Comparison of ENCODE assay signal across 8 mouse cellular contexts in the genomic region with DNA sequence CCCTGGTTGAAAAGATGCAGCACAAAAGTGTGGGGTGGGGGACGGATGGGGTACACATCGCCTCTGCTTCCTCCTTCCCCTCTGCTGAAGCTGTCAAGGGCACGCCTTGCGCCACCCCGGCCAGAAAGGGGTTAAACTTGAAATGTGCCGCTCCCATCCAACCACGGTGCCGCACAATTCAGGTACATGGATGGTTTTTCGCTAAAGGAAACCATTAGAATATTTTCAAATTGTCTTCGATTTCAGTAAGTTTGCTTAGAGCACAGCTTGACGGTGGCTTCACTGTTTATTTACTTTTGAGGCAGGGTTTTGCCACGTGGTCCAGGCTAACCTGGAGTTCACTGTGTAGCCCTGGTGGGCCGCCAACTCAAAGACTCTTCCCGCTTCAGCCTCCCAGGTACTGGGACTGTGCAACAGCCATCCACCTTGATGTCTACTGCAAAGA. TPM values are rescaled to one million over a fixed set of nuclear protein-coding genes. Genes with fewer than 3 reads are reported as not detected.
DNase-seq lines count a peak whose midpoint lies in the region; ATAC-seq and TF ChIP-seq lines count a peak whose summit lies in the region.

A gene (minus strand): TSS at position 95 of the 445 bp plus-strand sequence.

- H3K4me2 ChIP-seq in hindbrain, postnatal 0 days (ENCODE audit: low read depth, low read length) = peak within 1 kb of the TSS; percentile 80

- peaks cover 5% of the 10 kb centered on the region; the same call in 1 of the 2 replicates for H3K9me3 ChIP-seq in hindbrain, postnatal 0 days (ENCODE audit: low read length)

- H3K27me3 ChIP-seq in hindbrain, postnatal 0 days (ENCODE audit: insufficient read depth, low read length) = no peaks in the 10 kb centered on the region

- intact Hi-C loops in gastrocnemius, postnatal 36 days (cut with DNase I) = no loop called here

- H3K9ac ChIP-seq in hindbrain, postnatal 0 days (replicated peaks; ENCODE audit: low read length) = peak within 1 kb of the TSS; percentile 90

- H3K4me3 ChIP-seq in hindbrain, postnatal 0 days (ENCODE audit: low read length) = peak within 1 kb of the TSS; percentile 73

- WGBS in hindbrain, postnatal 0 days = 6% methylated on average over 14 of the region's 14 CpGs

- H3K4me1 ChIP-seq in hindbrain, postnatal 0 days (ENCODE audit: insufficient read depth, low read length) = no peaks in the 10 kb centered on the region

- peak; percentile 34 for DNase-seq in right cerebral cortex, adult 18-20 months
- DNase-seq in right cerebral cortex, adult 2 months (ENCODE audit: low spot score in 2 of 2) = no peak
- peak; percentile 66 for DNase-seq in hindbrain, postnatal 0 days (ENCODE audit: low spot score)
- DNase-seq in gastrocnemius, postnatal 36 days = no peak
- no peak for DNase-seq in cerebellum, adult 9-11 months

- H3K36me3 ChIP-seq in hindbrain, postnatal 0 days (ENCODE audit: insufficient read depth, low read length) = peaks cover 4% of the 10 kb centered on the region; the same call in 1 of the 2 replicates

- peak within 1 kb of the TSS; percentile 83 for H3K27ac ChIP-seq in hindbrain, postnatal 0 days

- TF ChIP-seq CTCF in hindbrain, postnatal 0 days (IDR thresholded peaks at IDR 0.05; ENCODE audit: low read depth) = no peak

- ATAC-seq in erythroid progenitor cell, adult 5-6 weeks (replicated peaks; ENCODE audit: low FRiP score, poor library complexity, severe bottlenecking) = peak; percentile 63
- peak; percentile 71 for ATAC-seq in hindbrain, postnatal 0 days
- ATAC-seq in megakaryocyte, adult 5-6 weeks (ENCODE audit: poor library complexity, severe bottlenecking) = peak; percentile 48
- no peak for ATAC-seq in inflammation-experienced regulatory T-cells, adult 6 months

RNA-seq across cellular contexts. Expression of the gene that starts here (rescaled TPM):
- total RNA-seq in erythroid progenitor cell, adult 5-6 weeks (2015; ENCODE audit: low replicate concordance) = 0.42 TPM in 1 of 2 replicates, not detected in the other
- total RNA-seq in erythroid progenitor cell, adult 5-6 weeks (2017; ENCODE audit: low replicate concordance) = 5.3 TPM in 1 of 2 replicates, not detected in the other
- total RNA-seq in hindbrain, postnatal 0 days (2014; rRNA removed) = 83.9 and 92.9 TPM in 2 replicates
- polyA plus RNA-seq in hindbrain, postnatal 0 days (2015; fragmentation: Nextera tagmentation; extraction: Ambion mirVana) = 41.8 and 44.6 TPM in 2 replicates
- total RNA-seq in megakaryocyte, adult 5-6 weeks (2015) = not detected in 2 replicates
- total RNA-seq in megakaryocyte, adult 5-6 weeks (2017) = 0.04 TPM in 2 replicates
- 1 to 10 TPM; 1.8 to 2.5 TPM for total RNA-seq in gastrocnemius, postnatal 36 days (2021)
- polyA plus RNA-seq in inflammation-experienced regulatory T-cells, adult 6 months (2017; shearing (Covaris generic)) = under 1 TPM; 0.17 to 0.81 (median 0.70) TPM

Comparison
In these comparisons a context has a peak if more than half of its experiments do, and no peak if none do; other contexts are left out.
1. RNA of the gene that starts here (total RNA-seq): 83.9 to 92.9 TPM in hindbrain, postnatal 0 days; 1.8 to 2.5 TPM in gastrocnemius, postnatal 36 days, 0.42 to 5.3 TPM in erythroid progenitor cell, adult 5-6 weeks and 0.04 TPM in megakaryocyte, adult 5-6 weeks; every median in the first group is over 10 times any median in the second.
2. RNA of the gene that starts here (polyA plus RNA-seq): 41.8 to 44.6 TPM in hindbrain, postnatal 0 days; 0.17 to 0.81 TPM in inflammation-experienced regulatory T-cells, adult 6 months; every median in the first group is over 10 times any median in the second.
3. DNase-seq: peak in right cerebral cortex, adult 18-20 months (single experiment) and hindbrain, postnatal 0 days (single experiment); none in right cerebral cortex, adult 2 months (0 of 2), gastrocnemius, postnatal 36 days (0 of 2) and cerebellum, adult 9-11 months (single experiment).
4. Peak in ATAC-seq in megakaryocyte, adult 5-6 weeks; RNA of the gene not detected or under 1 TPM.